Mouse (Mus musculus) embryo, embryonic 10.5 days (tissue): ENCODE results near the gene Ptprcap.

Source experiments
- DNase-seq: peaks from one replicate; pipeline ENCODE4 v3.0.0-alpha.2; 2015; ENCODE audit warnings: low spot score

The Ptprcap gene

DNA sequence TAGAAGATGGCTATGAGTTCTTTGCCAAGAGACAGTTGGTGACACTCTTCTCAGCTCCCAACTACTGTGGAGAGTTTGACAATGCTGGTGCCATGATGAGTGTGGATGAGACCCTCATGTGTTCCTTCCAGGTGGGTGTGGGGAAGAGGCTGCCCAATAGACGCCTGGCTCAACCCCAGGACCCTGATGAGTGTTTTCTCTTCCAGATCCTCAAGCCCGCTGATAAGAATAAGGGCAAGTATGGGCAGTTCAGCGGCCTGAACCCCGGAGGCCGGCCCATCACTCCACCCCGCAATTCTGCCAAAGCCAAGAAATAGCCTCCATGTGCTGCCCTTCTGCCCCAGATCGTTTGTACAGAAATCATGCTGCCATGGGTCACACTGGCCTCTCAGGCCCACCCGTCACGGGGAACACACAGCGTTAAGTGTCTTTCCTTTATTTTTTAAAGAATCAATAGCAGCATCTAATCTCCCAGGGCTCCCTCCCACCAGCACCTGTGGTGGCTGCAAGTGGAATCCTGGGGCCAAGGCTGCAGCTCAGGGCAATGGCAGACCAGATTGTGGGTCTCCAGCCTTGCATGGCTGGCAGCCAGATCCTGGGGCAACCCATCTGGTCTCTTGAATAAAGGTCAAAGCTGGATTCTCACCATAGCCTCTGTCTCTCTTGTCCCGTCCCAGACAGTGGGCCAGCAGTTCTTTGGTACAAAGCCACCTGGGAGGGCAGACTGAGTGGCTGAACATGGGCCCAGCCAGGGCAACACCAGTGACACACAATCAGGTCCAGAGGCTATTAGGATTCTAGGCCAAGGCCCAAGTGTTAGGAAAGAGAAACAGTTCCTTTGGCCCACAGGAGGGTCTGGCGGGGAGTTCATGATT lies 41.6 kb downstream of the Ptprcap start:
- DNase-seq, result no peak

- DNase-seq, result no peak
These were observed 42.6 kb downstream of the Ptprcap start for GRCm38 (mm10) chr19:4196048-4196447.

GRCm38 (mm10) chr19:4196548-4196947 lies 43.1 kb downstream of the Ptprcap start:
- no peak for DNase-seq

DNA sequence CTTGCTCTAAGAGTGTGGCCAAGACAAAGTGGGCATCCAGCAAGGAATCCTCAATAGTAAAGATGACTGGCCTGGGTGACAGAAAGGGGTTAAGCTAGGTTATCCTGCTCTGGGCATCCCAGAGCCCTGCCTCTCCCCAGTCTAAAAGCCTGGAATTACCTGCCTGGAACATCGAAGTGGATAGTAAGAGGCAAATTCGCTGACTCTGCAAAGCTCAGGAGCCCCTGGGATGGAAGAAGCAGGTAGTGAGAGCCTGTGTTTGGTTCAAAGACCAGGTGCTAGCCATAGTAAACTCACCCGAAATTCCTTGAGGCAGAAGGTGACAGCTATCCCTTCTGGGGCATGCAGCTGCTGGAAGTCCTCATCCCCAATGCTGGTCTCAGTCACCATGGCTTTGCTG lies 43.8 kb downstream of the Ptprcap start:
- DNase-seq, result no peak

DNA sequence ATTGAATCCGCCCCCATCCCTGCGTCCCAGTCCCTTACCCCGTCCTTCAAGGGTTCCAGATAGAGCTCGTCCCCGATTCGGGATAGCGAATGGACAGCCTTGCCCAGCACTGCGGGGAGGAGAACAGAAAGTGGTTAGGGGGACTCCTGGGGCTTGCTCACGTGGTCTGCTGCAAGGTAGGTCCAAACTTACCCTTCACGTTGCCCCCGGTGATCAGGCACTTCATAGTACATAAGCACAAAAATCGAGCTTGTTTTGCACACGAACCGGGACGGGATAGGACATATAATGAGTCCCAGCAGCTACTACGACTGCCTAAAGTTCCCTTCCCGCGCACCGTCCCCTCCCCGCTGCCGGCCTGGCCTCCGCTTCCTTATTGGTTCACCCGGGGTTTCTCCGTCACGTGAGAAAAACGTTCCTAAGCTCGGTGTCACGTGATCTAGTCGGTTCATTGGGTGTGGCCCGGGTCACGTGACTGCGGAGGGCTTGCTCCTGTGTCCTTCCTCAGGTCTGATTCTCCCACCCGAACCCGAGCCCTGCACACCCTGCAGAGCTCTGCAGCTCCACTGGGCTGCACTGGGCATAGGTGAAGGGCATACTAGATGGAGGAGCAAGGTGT lies 48.0 kb downstream of the Ptprcap start, which contains the start of gene Rad9a:
TSS of gene Rad9a (minus strand) at position 372 of the 619 bp plus-strand sequence.
- DNase-seq, result peak; percentile 100

DNA sequence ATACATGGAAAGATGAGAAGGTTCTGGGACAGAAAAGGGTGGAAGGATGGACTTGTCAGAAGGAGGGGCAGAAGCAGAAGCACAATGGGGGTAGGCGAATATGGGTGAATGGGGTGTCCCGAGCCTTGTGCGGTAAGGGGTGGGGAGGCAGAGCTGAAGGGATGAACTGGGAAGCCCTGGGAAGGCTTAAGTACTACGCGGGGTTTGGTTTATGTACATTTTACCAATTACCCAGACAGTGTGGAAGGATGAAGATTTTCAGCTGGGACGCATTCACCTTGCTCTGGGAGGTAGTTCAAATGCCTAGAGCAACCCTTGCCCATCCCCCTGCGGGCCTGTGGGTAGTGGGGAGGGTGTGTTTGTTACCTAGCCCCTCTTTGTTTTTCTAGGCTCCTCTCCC lies 48.7 kb downstream of the Ptprcap start:
- no peak for DNase-seq

- no peak for DNase-seq
These were observed 49.7 kb downstream of the Ptprcap start for GRCm38 (mm10) chr19:4203148-4203547.

GRCm38 (mm10) chr19:4203604-4204326 lies 50.4 kb downstream of the Ptprcap start:
- no peak for DNase-seq

DNA sequence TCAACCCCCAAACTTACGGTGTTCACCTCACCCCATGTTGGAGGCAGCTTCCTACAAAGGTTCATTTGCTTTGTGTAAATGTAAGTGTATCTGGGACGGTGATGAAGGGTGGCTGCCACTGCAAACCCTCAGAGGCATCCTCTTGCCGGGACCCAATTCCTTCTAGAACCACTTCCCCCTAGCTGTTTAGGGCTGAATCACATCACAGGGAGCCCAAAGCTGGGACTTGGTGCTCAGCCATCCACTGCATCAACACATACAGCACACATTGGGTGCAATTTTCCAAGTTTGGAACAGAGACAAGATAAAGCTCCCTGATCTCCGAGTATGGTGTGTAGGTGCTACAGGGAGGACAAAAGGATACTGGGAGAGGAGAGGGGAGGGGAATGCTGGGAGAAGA lies 51.5 kb downstream of the Ptprcap start:
- no peak for DNase-seq
